Mouse (Mus musculus): ENCODE data around the gene Prpf8. TPM values are rescaled to one million over a fixed set of nuclear protein-coding genes. Genes with fewer than 3 reads are reported as not detected.

The Prpf8 gene
- polyA plus RNA-seq, 1 experiment from 2014 or later: 86.6 TPM

DNA sequence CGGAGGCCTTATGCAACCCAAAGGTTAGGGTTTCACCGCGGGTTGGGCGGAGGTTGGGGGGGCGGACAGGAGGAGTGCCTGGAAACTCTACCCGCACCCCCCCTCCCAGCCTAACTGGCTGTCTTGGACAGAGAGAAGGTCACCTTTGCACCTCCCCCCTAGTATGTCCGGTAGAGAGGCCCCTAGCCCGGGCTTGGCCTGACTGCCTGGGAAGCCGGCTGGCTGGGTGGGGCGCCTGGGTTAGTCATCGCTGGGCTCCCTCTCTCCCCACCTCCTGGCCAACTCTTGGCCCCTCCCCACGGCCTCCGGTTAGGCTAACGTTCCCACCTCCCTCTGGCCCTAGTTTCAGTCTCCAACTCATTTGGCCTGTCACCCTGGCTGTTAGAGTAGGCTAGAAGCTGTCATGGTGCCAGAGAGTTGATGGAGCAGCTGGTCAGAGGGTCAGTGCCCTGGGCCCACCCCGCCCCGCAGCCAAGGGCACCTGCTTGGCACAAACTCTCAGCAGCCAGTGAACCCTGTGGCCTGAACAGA, 24.3 kb upstream of the Prpf8 start:
- ATAC-seq (ENCODE audit: low FRiP score) (no peak), DNase-seq (ENCODE audit: low spot score) (peak; percentile 15)
- no peaks in the 10 kb centered on the region for H3K36me3 ChIP-seq (ENCODE audit: control insufficient read depth, insufficient read depth, low read length)
- WGBS: 2% methylated on average over 15 of the region's 16 CpGs
- H3K4me1 ChIP-seq (replicated peaks; ENCODE audit: control insufficient read depth, insufficient read depth, low read length): peaks cover 10% of the 10 kb centered on the region
- peak overlapping the region; percentile 67 for H3K4me2 ChIP-seq (replicated peaks; ENCODE audit: low read depth, low read length)
- H3K9ac ChIP-seq (ENCODE audit: low read depth, low read length): peak overlapping the region; percentile 67
- H3K27ac ChIP-seq (ENCODE audit: low read depth, low read length): no peak overlapping the region; the same call in 1 of the 2 replicates
- H3K27me3 ChIP-seq (ENCODE audit: control insufficient read depth, insufficient read depth, low read length): no peaks in the 10 kb centered on the region
- H3K9me3 ChIP-seq (ENCODE audit: control insufficient read depth, low read length): no peaks in the 10 kb centered on the region
- peak overlapping the region; percentile 68 for H3K4me3 ChIP-seq (ENCODE audit: low read depth, low read length)

GRCm38 (mm10) chr11:75462865-75463336, 23.7 kb upstream of the Prpf8 start:
- H3K9ac ChIP-seq (ENCODE audit: low read depth, low read length): no peak overlapping the region
- H3K4me2 ChIP-seq (replicated peaks; ENCODE audit: low read depth, low read length): peak overlapping the region; percentile 67
- peak overlapping the region; percentile 68 for H3K4me3 ChIP-seq (ENCODE audit: low read depth, low read length)
- ATAC-seq (ENCODE audit: low FRiP score) (no peak), DNase-seq (ENCODE audit: low spot score) (peak; percentile 77)
- no peaks in the 10 kb centered on the region for H3K27me3 ChIP-seq (ENCODE audit: control insufficient read depth, insufficient read depth, low read length)
- H3K4me1 ChIP-seq (replicated peaks; ENCODE audit: control insufficient read depth, insufficient read depth, low read length): peaks cover 10% of the 10 kb centered on the region
- no peak overlapping the region for H3K27ac ChIP-seq (ENCODE audit: low read depth, low read length)
- 6% methylated on average over 9 of the region's 9 CpGs for WGBS
- no peaks in the 10 kb centered on the region for H3K36me3 ChIP-seq (ENCODE audit: control insufficient read depth, insufficient read depth, low read length)
- no peaks in the 10 kb centered on the region for H3K9me3 ChIP-seq (ENCODE audit: control insufficient read depth, low read length)

GRCm38 (mm10) chr11:75463624-75464023, 23.0 kb upstream of the Prpf8 start:
- H3K4me3 ChIP-seq (ENCODE audit: low read depth, low read length): no peak overlapping the region
- 64% methylated on average over 4 of the region's 4 CpGs for WGBS

DNA sequence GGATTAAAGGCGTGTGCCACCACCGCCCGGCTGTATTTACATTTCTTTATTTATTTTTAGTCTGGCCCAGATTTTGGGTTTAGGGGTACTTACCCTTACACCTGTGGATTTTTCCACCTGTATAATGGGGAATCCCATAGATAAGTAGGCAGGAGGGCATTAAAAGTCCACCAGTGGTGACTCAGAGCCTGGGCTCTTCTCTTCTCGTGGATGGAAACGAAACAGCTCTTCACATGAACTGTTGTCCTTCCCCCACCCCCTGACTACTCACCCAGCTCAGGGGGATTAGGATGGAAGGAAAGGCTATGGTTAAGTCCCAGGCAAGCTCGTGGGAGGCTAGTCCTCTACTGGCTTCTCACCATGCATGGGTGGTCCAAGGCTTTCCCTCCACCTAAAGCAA, 22.2 kb upstream of the Prpf8 start:
- Histone ChIP-seq H3K4me2 (replicated peaks; ENCODE audit: low read depth, low read length) (no peak overlapping the region), H3K9me3 (ENCODE audit: control insufficient read depth, low read length) (no peaks in the 10 kb centered on the region), H3K4me3 (ENCODE audit: low read depth, low read length) (no peak overlapping the region), H3K4me1 (replicated peaks; ENCODE audit: control insufficient read depth, insufficient read depth, low read length) (peaks cover 10% of the 10 kb centered on the region), H3K27me3 (ENCODE audit: control insufficient read depth, insufficient read depth, low read length) (no peaks in the 10 kb centered on the region), H3K36me3 (ENCODE audit: control insufficient read depth, insufficient read depth, low read length) (no peaks in the 10 kb centered on the region), H3K27ac (ENCODE audit: low read depth, low read length) (no peak overlapping the region), H3K9ac (ENCODE audit: low read depth, low read length) (no peak overlapping the region)
- 90% methylated on average over 6 of the region's 6 CpGs for WGBS
- ATAC-seq (ENCODE audit: low FRiP score): no peak
- DNase-seq (ENCODE audit: low spot score): no peak

More at GRCm38 (mm10) chr11:75463624-75464023, 23.0 kb upstream of the Prpf8 start:
- Histone ChIP-seq H3K27me3 (ENCODE audit: control insufficient read depth, insufficient read depth, low read length) (no peaks in the 10 kb centered on the region), H3K9me3 (ENCODE audit: control insufficient read depth, low read length) (no peaks in the 10 kb centered on the region), H3K36me3 (ENCODE audit: control insufficient read depth, insufficient read depth, low read length) (no peaks in the 10 kb centered on the region), H3K9ac (ENCODE audit: low read depth, low read length) (no peak overlapping the region), H3K4me2 (replicated peaks; ENCODE audit: low read depth, low read length) (no peak overlapping the region), H3K4me1 (replicated peaks; ENCODE audit: control insufficient read depth, insufficient read depth, low read length) (peaks cover 10% of the 10 kb centered on the region), H3K27ac (ENCODE audit: low read depth, low read length) (no peak overlapping the region)
- ATAC-seq (ENCODE audit: low FRiP score) (no peak), DNase-seq (ENCODE audit: low spot score) (no peak)

DNA sequence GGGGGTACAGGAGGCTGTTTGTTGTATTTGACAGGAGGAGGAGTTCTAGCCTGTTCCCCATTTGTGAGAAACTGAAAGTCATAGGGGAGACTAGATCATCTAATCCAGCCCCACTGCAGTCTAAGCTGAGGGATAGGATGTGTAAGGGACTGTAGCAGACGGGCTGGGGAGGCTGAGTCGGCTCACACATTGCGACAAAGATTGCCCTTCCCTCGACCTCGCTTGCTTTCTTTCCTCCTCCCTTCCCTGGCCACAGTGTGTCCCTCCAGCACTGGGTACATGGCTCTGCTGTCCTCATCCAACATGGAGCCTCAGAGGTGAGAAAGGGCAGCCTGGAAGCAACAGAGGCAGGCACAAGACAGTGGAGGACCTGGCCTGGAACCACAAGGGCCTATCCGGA, 21.6 kb upstream of the Prpf8 start:
- no peak overlapping the region for H3K27ac ChIP-seq (ENCODE audit: low read depth, low read length)
- no peak overlapping the region for H3K9ac ChIP-seq (ENCODE audit: low read depth, low read length)
- H3K27me3 ChIP-seq (ENCODE audit: control insufficient read depth, insufficient read depth, low read length): no peaks in the 10 kb centered on the region
- peaks cover 7% of the 10 kb centered on the region for H3K4me1 ChIP-seq (replicated peaks; ENCODE audit: control insufficient read depth, insufficient read depth, low read length)
- H3K4me3 ChIP-seq (ENCODE audit: low read depth, low read length): no peak overlapping the region
- ATAC-seq (ENCODE audit: low FRiP score): no peak
- no peak overlapping the region for H3K4me2 ChIP-seq (replicated peaks; ENCODE audit: low read depth, low read length)
- no peaks in the 10 kb centered on the region for H3K36me3 ChIP-seq (ENCODE audit: control insufficient read depth, insufficient read depth, low read length)
- H3K9me3 ChIP-seq (ENCODE audit: control insufficient read depth, low read length): no peaks in the 10 kb centered on the region
- no peak for DNase-seq (ENCODE audit: low spot score)
- WGBS: 79% methylated on average over 6 of the region's 6 CpGs

GRCm38 (mm10) chr11:75466731-75467505, 19.7 kb upstream of the Prpf8 start:
- no peak overlapping the region for H3K4me3 ChIP-seq (ENCODE audit: low read depth, low read length)
- no peaks in the 10 kb centered on the region for H3K36me3 ChIP-seq (ENCODE audit: control insufficient read depth, insufficient read depth, low read length)
- H3K27ac ChIP-seq (ENCODE audit: low read depth, low read length): no peak overlapping the region
- H3K4me2 ChIP-seq (replicated peaks; ENCODE audit: low read depth, low read length): no peak overlapping the region
- H3K4me1 ChIP-seq (replicated peaks; ENCODE audit: control insufficient read depth, insufficient read depth, low read length): peaks cover 6% of the 10 kb centered on the region
- no peaks in the 10 kb centered on the region for H3K9me3 ChIP-seq (ENCODE audit: control insufficient read depth, low read length)
- no peaks in the 10 kb centered on the region for H3K27me3 ChIP-seq (ENCODE audit: control insufficient read depth, insufficient read depth, low read length)
- H3K9ac ChIP-seq (ENCODE audit: low read depth, low read length): no peak overlapping the region
- ATAC-seq (ENCODE audit: low FRiP score) (no peak), DNase-seq (ENCODE audit: low spot score) (no peak)
- 93% methylated on average over 4 of the region's 4 CpGs for WGBS

- Histone ChIP-seq H3K4me1 (replicated peaks; ENCODE audit: control insufficient read depth, insufficient read depth, low read length) (no peaks in the 10 kb centered on the region; the same call in 1 of the 2 replicates), H3K27me3 (ENCODE audit: control insufficient read depth, insufficient read depth, low read length) (no peaks in the 10 kb centered on the region), H3K9me3 (ENCODE audit: control insufficient read depth, low read length) (no peaks in the 10 kb centered on the region), H3K9ac (ENCODE audit: low read depth, low read length) (peak overlapping the region; percentile 50), H3K27ac (ENCODE audit: low read depth, low read length) (no peak overlapping the region), H3K36me3 (ENCODE audit: control insufficient read depth, insufficient read depth, low read length) (no peaks in the 10 kb centered on the region), H3K4me3 (ENCODE audit: low read depth, low read length) (peak overlapping the region; percentile 31), H3K4me2 (replicated peaks; ENCODE audit: low read depth, low read length) (peak overlapping the region; percentile 71)
- peak; percentile 76 for ATAC-seq (ENCODE audit: low FRiP score)
- WGBS: 17% methylated on average over 19 of the region's 19 CpGs
- peak; percentile 51 for DNase-seq (ENCODE audit: low spot score)
Observed at GRCm38 (mm10) chr11:75467512-75468215, 19.0 kb upstream of the Prpf8 start.

GRCm38 (mm10) chr11:75468410-75468809, 18.2 kb upstream of the Prpf8 start:
- Histone ChIP-seq H3K9me3 (ENCODE audit: control insufficient read depth, low read length) (no peaks in the 10 kb centered on the region), H3K4me2 (replicated peaks; ENCODE audit: low read depth, low read length) (peak overlapping the region; percentile 71), H3K9ac (ENCODE audit: low read depth, low read length) (peak overlapping the region; percentile 50), H3K36me3 (ENCODE audit: control insufficient read depth, insufficient read depth, low read length) (no peaks in the 10 kb centered on the region), H3K27me3 (ENCODE audit: control insufficient read depth, insufficient read depth, low read length) (no peaks in the 10 kb centered on the region), H3K27ac (ENCODE audit: low read depth, low read length) (no peak overlapping the region), H3K4me1 (replicated peaks; ENCODE audit: control insufficient read depth, insufficient read depth, low read length) (no peaks in the 10 kb centered on the region), H3K4me3 (ENCODE audit: low read depth, low read length) (peak overlapping the region; percentile 31)
- ATAC-seq (ENCODE audit: low FRiP score): no peak
- DNase-seq (ENCODE audit: low spot score): no peak
- WGBS: 68% methylated on average over 7 of the region's 7 CpGs
